Mouse (Mus musculus) neural tube, embryonic 11.5 days (tissue): Measurements from ENCODE around the gene Fgd4. TPM values are rescaled to one million over a fixed set of nuclear protein-coding genes. Genes with fewer than 3 reads are reported as not detected.
"Not testable (repeated sequence)": the region's sequence is repeated elsewhere in the genome, so short reads cannot be mapped to it uniquely, and the experiment has no call there.

ENCODE experiments used
- ATAC-seq: fragments of 200-750 bp; cut with Nextera tagmentation; 2 replicates; pipeline ENCODE4 v1.8.0; 2017; ENCODE audit warnings: moderate number of reproducible peaks, mild to moderate bottlenecking, moderate TSS enrichment, moderate library complexity; ENCODE audit not compliant: insufficient read depth, low FRiP score, low TSS enrichment
- DNase-seq: peaks from one replicate; pipeline ENCODE4 v3.0.0-alpha.2; 2015; ENCODE audit warnings: low spot score
- H3K27ac ChIP-seq: fragments of 300-500 bp; sonication (generic); 2 replicates; pipeline ENCODE4 v1.5.1; 2014; ENCODE audit warnings: low read depth, mild to moderate bottlenecking, low read length
- H3K27me3 ChIP-seq: fragments of 300-500 bp; sonication (generic); 2 replicates; pipeline ENCODE4 v1.6.1; 2014; ENCODE audit warnings: mild to moderate bottlenecking, low read length, mixed read lengths; ENCODE audit not compliant: control insufficient read depth, insufficient read depth
- H3K36me3 ChIP-seq: fragments of 300-500 bp; sonication (generic); 2 replicates; pipeline ENCODE4 v1.6.1; 2014; ENCODE audit warnings: mild to moderate bottlenecking, low read length, moderate library complexity, mixed read lengths; ENCODE audit not compliant: control insufficient read depth, insufficient read depth
- H3K4me1 ChIP-seq: fragments of 300-500 bp; sonication (generic); 2 replicates; pipeline ENCODE4 v1.6.1; 2014; ENCODE audit warnings: low read length, mixed read lengths; ENCODE audit not compliant: control insufficient read depth, insufficient read depth
- H3K4me2 ChIP-seq: fragments of 300-500 bp; sonication (generic); 2 replicates; pipeline ENCODE4 v1.6.1; 2014; ENCODE audit warnings: low read depth, mild to moderate bottlenecking, moderate library complexity
- H3K4me3 ChIP-seq: fragments of 300-500 bp; sonication (generic); 2 replicates; pipeline ENCODE4 v1.5.1; 2014; ENCODE audit warnings: low read depth, low read length
- H3K9ac ChIP-seq: fragments of 300-500 bp; sonication (generic); 2 replicates; pipeline ENCODE4 v1.6.1; 2014; ENCODE audit warnings: mild to moderate bottlenecking, low read length
- H3K9me3 ChIP-seq: fragments of 300-500 bp; sonication (generic); 2 replicates; pipeline ENCODE4 v1.6.1; 2016; ENCODE audit warnings: low read length; ENCODE audit not compliant: control insufficient read depth
- WGBS: fragments of 180-500 bp; shearing (Covaris S2); extraction: QIAGEN DNeasy Blood & Tissue Kit; methylation state at CpG from one replicate; pipeline ENCODE4 v1.1.7; 2014; 5-methylcytosine and 5-hydroxymethylcytosine counted together
- polyA plus RNA-seq: library from polyadenylated mRNA; unstranded; fragments of >200 nt; fragmentation: Nextera tagmentation; extraction: Ambion mirVana; gene quantifications from 2 replicates; pipeline ENCODE4 v1.2.1, GENCODE M21; 2014

Fgd4 gene
- polyA plus RNA-seq, 1 experiment from 2014 or later: 18.9 TPM

- no peak for ATAC-seq
- Histone ChIP-seq H3K9ac (no peak overlapping the region), H3K36me3 (no peaks in the 10 kb centered on the region), H3K4me2 (no peak overlapping the region), H3K4me1 (no peaks in the 10 kb centered on the region; the same call in 1 of the 2 replicates), H3K27me3 (no peaks in the 10 kb centered on the region), H3K27ac (no peak overlapping the region), H3K4me3 (no peak overlapping the region), H3K9me3 (no peaks in the 10 kb centered on the region)
- WGBS: 57% methylated on average over 2 of the region's 2 CpGs
- no peak for DNase-seq
Measured at GRCm38 (mm10) chr16:16554098-16554497, 46.3 kb downstream of the Fgd4 start.

- 89% methylated on average over 2 of the region's 2 CpGs for WGBS
- no peaks in the 10 kb centered on the region for H3K36me3 ChIP-seq
Measured at GRCm38 (mm10) chr16:16552197-16552596, 48.2 kb downstream of the Fgd4 start.

GRCm38 (mm10) chr16:16549105-16549504, 51.2 kb downstream of the Fgd4 start:
- WGBS: 80% methylated on average over 2 of the region's 2 CpGs

More at GRCm38 (mm10) chr16:16552197-16552596, 48.2 kb downstream of the Fgd4 start:
- Histone ChIP-seq H3K9me3 (no peaks in the 10 kb centered on the region), H3K4me1 (no peaks in the 10 kb centered on the region), H3K4me2 (no peak overlapping the region), H3K4me3 (no peak overlapping the region), H3K27me3 (no peaks in the 10 kb centered on the region), H3K9ac (no peak overlapping the region), H3K27ac (no peak overlapping the region)
- DNase-seq (no peak), ATAC-seq (no peak)

GRCm38 (mm10) chr16:16546657-16547056, 53.7 kb downstream of the Fgd4 start:
- no peaks in the 10 kb centered on the region for H3K9me3 ChIP-seq
- ATAC-seq (no peak), DNase-seq (no peak)
- H3K4me2 ChIP-seq: no peak overlapping the region
- H3K4me1 ChIP-seq: no peaks in the 10 kb centered on the region
- H3K9ac ChIP-seq: no peak overlapping the region
- H3K27me3 ChIP-seq: no peaks in the 10 kb centered on the region
- H3K36me3 ChIP-seq: no peaks in the 10 kb centered on the region
- no peak overlapping the region for H3K4me3 ChIP-seq
- no peak overlapping the region for H3K27ac ChIP-seq
- 50% methylated on average over 1 of the region's 1 CpGs for WGBS

More at GRCm38 (mm10) chr16:16549105-16549504, 51.2 kb downstream of the Fgd4 start:
- ATAC-seq (no peak), DNase-seq (no peak)
- Histone ChIP-seq H3K4me2 (no peak overlapping the region), H3K9me3 (no peaks in the 10 kb centered on the region), H3K36me3 (no peaks in the 10 kb centered on the region), H3K27ac (no peak overlapping the region), H3K4me3 (no peak overlapping the region), H3K27me3 (no peaks in the 10 kb centered on the region), H3K9ac (no peak overlapping the region), H3K4me1 (no peaks in the 10 kb centered on the region)

- ATAC-seq: no peak
- Histone ChIP-seq H3K9me3 (no peaks in the 10 kb centered on the region), H3K4me1 (no peaks in the 10 kb centered on the region), H3K27me3 (no peaks in the 10 kb centered on the region), H3K27ac (no peak overlapping the region), H3K4me3 (no peak overlapping the region), H3K9ac (no peak overlapping the region), H3K4me2 (no peak overlapping the region), H3K36me3 (no peaks in the 10 kb centered on the region)
- 67% methylated on average over 3 of the region's 3 CpGs for WGBS
- DNase-seq: no peak
Measured at GRCm38 (mm10) chr16:16542956-16543441, 57.4 kb downstream of the Fgd4 start.

- H3K4me2 ChIP-seq, H3K4me3 ChIP-seq, H3K4me1 ChIP-seq, DNase-seq, ATAC-seq, H3K27me3 ChIP-seq, H3K9ac ChIP-seq, H3K36me3 ChIP-seq, H3K27ac ChIP-seq, H3K9me3 ChIP-seq: not testable (repeated sequence)
- 63% methylated on average over 2 of the region's 2 CpGs for WGBS
Measured at GRCm38 (mm10) chr16:16539396-16539795, 61.0 kb downstream of the Fgd4 start.

GRCm38 (mm10) chr16:16535232-16535631, 65.1 kb downstream of the Fgd4 start:
- Histone ChIP-seq H3K36me3 (no peaks in the 10 kb centered on the region), H3K27ac (no peak overlapping the region), H3K27me3 (no peaks in the 10 kb centered on the region), H3K4me1 (no peaks in the 10 kb centered on the region), H3K4me2 (no peak overlapping the region), H3K9ac (no peak overlapping the region), H3K4me3 (no peak overlapping the region), H3K9me3 (no peaks in the 10 kb centered on the region)
- ATAC-seq: no peak
- no peak for DNase-seq
- 75% methylated on average over 2 of the region's 2 CpGs for WGBS

GRCm38 (mm10) chr16:16528014-16528413, 72.3 kb downstream of the Fgd4 start:
- H3K27me3 ChIP-seq: no peaks in the 10 kb centered on the region
- H3K9me3 ChIP-seq: no peaks in the 10 kb centered on the region
- ATAC-seq: 0 out of 2 replicates have a peak, but pooled peaks have one; percentile 48
- no peak overlapping the region for H3K4me3 ChIP-seq
- H3K36me3 ChIP-seq: no peaks in the 10 kb centered on the region
- WGBS: 81% methylated on average over 3 of the region's 3 CpGs
- peak; percentile 11 for DNase-seq
- H3K4me2 ChIP-seq: no peak overlapping the region
- peaks cover 8% of the 10 kb centered on the region; the same call in 1 of the 2 replicates for H3K4me1 ChIP-seq
- no peak overlapping the region for H3K9ac ChIP-seq
- no peak overlapping the region for H3K27ac ChIP-seq

GRCm38 (mm10) chr16:16527267-16527666, 73.1 kb downstream of the Fgd4 start:
- no peaks in the 10 kb centered on the region for H3K27me3 ChIP-seq
- H3K9ac ChIP-seq: no peak overlapping the region
- no peak overlapping the region for H3K4me2 ChIP-seq
- H3K36me3 ChIP-seq: no peaks in the 10 kb centered on the region
- WGBS: 67% methylated on average over 8 of the region's 8 CpGs
- no peak overlapping the region for H3K27ac ChIP-seq
- DNase-seq (peak; percentile 25), ATAC-seq (0 out of 2 replicates have a peak, but pooled peaks have one; percentile 35)
- peaks cover 8% of the 10 kb centered on the region; the same call in 1 of the 2 replicates for H3K4me1 ChIP-seq
- H3K9me3 ChIP-seq: no peaks in the 10 kb centered on the region
- H3K4me3 ChIP-seq: no peak overlapping the region
